Mouse (Mus musculus): ENCODE results near the gene Dnajc22. TPM values are rescaled to one million over a fixed set of nuclear protein-coding genes. Genes with fewer than 3 reads are reported as not detected.
A peak's percentile ranks its signal among the peaks of the same experiment; 100 is the strongest.

Gene Dnajc22
- polyA plus RNA-seq, 1 experiment from 2014 or later, result 14.4 TPM

DNA sequence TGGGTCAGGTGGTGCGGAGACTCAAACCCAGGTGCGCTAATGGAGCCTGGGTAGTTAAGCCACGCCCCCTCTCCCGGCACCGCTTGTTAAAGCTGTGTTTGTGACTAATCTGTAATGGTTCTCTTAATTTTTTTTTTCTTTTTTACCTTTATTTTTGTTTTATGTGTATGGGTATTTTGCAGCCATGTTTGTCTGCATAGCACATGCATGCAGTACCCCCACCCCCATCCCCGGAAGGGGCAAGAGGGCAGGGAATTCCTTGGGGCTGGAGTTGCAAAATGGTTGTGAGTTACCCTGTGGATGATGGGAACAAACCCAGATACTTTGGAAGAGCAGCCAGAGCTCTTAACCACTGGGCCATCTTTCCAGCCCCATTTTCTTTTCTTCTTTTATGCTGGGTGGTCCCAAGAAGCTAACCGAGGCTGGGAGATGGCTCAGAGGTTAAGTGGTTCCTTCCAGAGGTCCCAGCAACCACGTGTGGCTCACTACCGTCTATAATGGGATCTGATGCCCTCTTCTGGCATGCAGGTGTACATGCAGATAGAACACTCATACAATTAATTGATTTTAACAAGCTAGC is 20.5 kb downstream of the Dnajc22 start:
- no peaks in the 10 kb centered on the region for H3K27me3 ChIP-seq (ENCODE audit: control insufficient read depth, insufficient read depth, low read length)
- H3K4me1 ChIP-seq (replicated peaks; ENCODE audit: control insufficient read depth, insufficient read depth), result no peaks in the 10 kb centered on the region
- ATAC-seq (ENCODE audit: low FRiP score, low TSS enrichment) (peak; percentile 53), DNase-seq (ENCODE audit: low spot score) (peak; percentile 35)
- H3K9ac ChIP-seq (ENCODE audit: low read length), result no peak overlapping the region
- no peak for TF ChIP-seq EP300 (optimal IDR thresholded peaks at IDR 0.05)
- TF ChIP-seq CTCF (IDR thresholded peaks at IDR 0.05; ENCODE audit: low read depth), result peak; percentile 69
- WGBS, result 12% methylated on average over 9 of the region's 9 CpGs
- no peaks in the 10 kb centered on the region for H3K9me3 ChIP-seq (ENCODE audit: control insufficient read depth, low read length)
- H3K4me2 ChIP-seq (replicated peaks; ENCODE audit: low read depth), result peak overlapping the region; percentile 14; the same call in 1 of the 2 replicates
- H3K27ac ChIP-seq (replicated peaks), result no peak overlapping the region
- H3K36me3 ChIP-seq (ENCODE audit: control insufficient read depth, insufficient read depth, low read length), result no peaks in the 10 kb centered on the region
- no peak overlapping the region for H3K4me3 ChIP-seq (ENCODE audit: low read depth, low read length)

DNA sequence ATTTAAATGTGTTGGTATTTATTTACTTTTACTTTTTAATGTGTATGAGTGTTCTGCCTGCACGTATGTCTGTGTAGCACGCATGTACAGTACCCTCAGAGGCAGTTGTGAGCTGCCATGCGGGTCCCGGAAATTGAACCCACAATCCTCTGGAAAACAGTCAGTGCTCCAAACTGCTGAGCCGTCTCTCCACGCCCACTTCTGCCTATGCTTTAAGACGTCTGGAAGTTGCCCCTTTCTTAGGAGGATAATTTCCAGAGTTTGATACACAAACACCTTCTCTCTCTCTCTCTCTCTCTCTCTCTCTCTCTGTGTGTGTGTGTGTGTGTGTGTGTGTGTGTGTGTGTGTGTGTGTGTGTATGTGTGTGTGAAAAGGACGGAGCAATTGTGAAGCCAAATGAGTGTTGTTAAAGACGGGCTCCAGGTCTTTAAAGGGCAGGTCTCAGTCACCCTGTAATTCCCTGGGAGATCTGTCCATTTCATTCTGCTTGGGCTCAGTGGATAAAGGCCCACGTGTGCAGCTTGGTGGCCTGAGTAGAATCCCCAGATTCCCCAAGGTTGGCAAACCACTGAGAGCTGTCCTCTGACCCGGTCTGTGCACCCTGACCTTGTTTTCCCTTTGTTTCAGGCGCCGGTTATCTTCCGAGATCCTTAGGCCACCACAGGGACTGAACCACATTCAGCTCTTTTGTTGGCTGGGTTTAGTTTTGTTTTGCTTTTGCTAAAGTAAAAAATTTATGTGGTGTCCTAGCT is 21.5 kb downstream of the Dnajc22 start:
- no peak for DNase-seq (ENCODE audit: low spot score)
- ATAC-seq (ENCODE audit: low FRiP score, low TSS enrichment), result no peak
- Histone ChIP-seq H3K27ac (replicated peaks) (no peak overlapping the region), H3K9ac (ENCODE audit: low read length) (no peak overlapping the region), H3K4me3 (ENCODE audit: low read depth, low read length) (no peak overlapping the region), H3K4me2 (replicated peaks; ENCODE audit: low read depth) (no peak overlapping the region), H3K4me1 (replicated peaks; ENCODE audit: control insufficient read depth, insufficient read depth) (no peaks in the 10 kb centered on the region), H3K36me3 (ENCODE audit: control insufficient read depth, insufficient read depth, low read length) (no peaks in the 10 kb centered on the region), H3K9me3 (ENCODE audit: control insufficient read depth, low read length) (no peaks in the 10 kb centered on the region), H3K27me3 (ENCODE audit: control insufficient read depth, insufficient read depth, low read length) (no peaks in the 10 kb centered on the region)
- WGBS, result 42% methylated on average over 14 of the region's 14 CpGs
- TF ChIP-seq EP300 (optimal IDR thresholded peaks at IDR 0.05) (no peak), CTCF (IDR thresholded peaks at IDR 0.05; ENCODE audit: low read depth) (no peak)

DNA sequence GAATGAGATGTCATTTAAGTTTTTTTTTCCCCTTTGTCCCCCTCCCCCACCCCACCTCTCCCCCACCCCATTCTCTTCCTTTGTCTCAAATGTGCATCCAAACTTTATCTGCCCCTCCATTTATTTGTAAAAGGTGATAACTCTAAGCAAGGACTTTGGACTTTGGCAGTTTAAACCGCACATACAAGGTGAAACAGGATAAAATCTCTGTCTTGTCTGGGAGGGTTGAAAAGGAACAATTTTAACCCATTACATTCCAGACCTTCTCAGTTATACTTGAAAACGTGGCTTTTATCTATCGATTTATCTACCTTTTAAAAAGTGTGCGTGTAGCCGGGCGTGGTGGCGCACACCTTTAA is 22.1 kb downstream of the Dnajc22 start:
- H3K9me3 ChIP-seq (ENCODE audit: control insufficient read depth, low read length), result no peaks in the 10 kb centered on the region
- WGBS, result 74% methylated on average over 7 of the region's 7 CpGs
- DNase-seq (ENCODE audit: low spot score) (no peak), ATAC-seq (ENCODE audit: low FRiP score, low TSS enrichment) (no peak)
- no peaks in the 10 kb centered on the region for H3K4me1 ChIP-seq (replicated peaks; ENCODE audit: control insufficient read depth, insufficient read depth)
- H3K36me3 ChIP-seq (ENCODE audit: control insufficient read depth, insufficient read depth, low read length), result no peaks in the 10 kb centered on the region
- TF ChIP-seq CTCF (IDR thresholded peaks at IDR 0.05; ENCODE audit: low read depth), result no peak
- TF ChIP-seq EP300 (optimal IDR thresholded peaks at IDR 0.05), result no peak
- H3K27ac ChIP-seq (replicated peaks), result no peak overlapping the region
- no peak overlapping the region for H3K4me2 ChIP-seq (replicated peaks; ENCODE audit: low read depth)
- no peak overlapping the region for H3K9ac ChIP-seq (ENCODE audit: low read length)
- no peaks in the 10 kb centered on the region for H3K27me3 ChIP-seq (ENCODE audit: control insufficient read depth, insufficient read depth, low read length)
- no peak overlapping the region for H3K4me3 ChIP-seq (ENCODE audit: low read depth, low read length)

DNA sequence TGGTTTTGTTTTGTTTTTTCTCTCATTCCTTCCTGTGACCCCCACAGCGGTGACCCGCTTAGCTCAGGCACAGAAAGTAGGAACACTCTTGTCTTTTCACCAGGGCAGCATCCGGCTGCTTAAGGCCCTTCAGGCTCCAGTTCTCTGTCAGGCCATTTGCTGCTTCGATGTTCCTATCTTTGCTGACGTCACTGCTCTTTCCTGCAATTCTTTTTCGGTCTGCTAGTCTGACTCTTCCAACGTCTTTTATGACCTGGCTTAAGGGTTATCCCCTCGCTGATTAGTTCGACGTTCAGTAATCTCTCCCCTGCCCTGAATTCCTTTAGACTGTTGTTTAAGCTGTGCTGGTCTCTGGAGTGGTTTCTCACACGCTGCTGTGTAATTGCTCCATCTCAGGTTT is 23.6 kb downstream of the Dnajc22 start:
- H3K27me3 ChIP-seq (ENCODE audit: control insufficient read depth, insufficient read depth, low read length), result no peaks in the 10 kb centered on the region
- H3K4me1 ChIP-seq (replicated peaks; ENCODE audit: control insufficient read depth, insufficient read depth), result no peaks in the 10 kb centered on the region
- H3K4me3 ChIP-seq (ENCODE audit: low read depth, low read length), result no peak overlapping the region
- H3K9me3 ChIP-seq (ENCODE audit: control insufficient read depth, low read length), result no peaks in the 10 kb centered on the region
- DNase-seq (ENCODE audit: low spot score), result no peak
- TF ChIP-seq EP300 (optimal IDR thresholded peaks at IDR 0.05) (no peak), CTCF (IDR thresholded peaks at IDR 0.05; ENCODE audit: low read depth) (no peak)
- ATAC-seq (ENCODE audit: low FRiP score, low TSS enrichment), result no peak
- no peak overlapping the region for H3K9ac ChIP-seq (ENCODE audit: low read length)
- WGBS, result 45% methylated on average over 11 of the region's 11 CpGs
- no peak overlapping the region for H3K4me2 ChIP-seq (replicated peaks; ENCODE audit: low read depth)
- H3K36me3 ChIP-seq (ENCODE audit: control insufficient read depth, insufficient read depth, low read length), result no peaks in the 10 kb centered on the region
- H3K27ac ChIP-seq (replicated peaks), result no peak overlapping the region

DNA sequence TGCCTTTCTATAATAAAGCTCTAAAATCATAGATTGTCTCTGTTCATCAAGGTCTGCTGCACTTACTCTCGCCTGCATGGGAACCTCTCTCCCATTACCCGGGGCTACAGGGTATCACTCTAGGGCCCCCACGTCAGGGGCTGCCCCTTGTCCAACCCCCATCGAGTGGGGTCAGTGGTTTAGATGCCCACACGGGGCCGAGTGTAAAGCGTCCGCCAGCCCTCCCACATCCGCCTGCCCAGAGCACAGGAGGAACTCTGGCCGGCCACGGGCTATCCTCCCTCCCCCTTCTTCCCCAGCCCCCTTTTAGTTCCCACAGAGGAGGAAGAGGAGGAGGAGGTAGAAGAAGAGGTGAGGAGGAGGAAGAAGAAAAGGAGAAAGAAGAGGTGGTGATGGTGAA is 27.8 kb downstream of the Dnajc22 start:
- Histone ChIP-seq H3K27me3 (ENCODE audit: control insufficient read depth, insufficient read depth, low read length) (no peaks in the 10 kb centered on the region), H3K36me3 (ENCODE audit: control insufficient read depth, insufficient read depth, low read length) (no peaks in the 10 kb centered on the region), H3K9me3 (ENCODE audit: control insufficient read depth, low read length) (no peaks in the 10 kb centered on the region), H3K4me1 (replicated peaks; ENCODE audit: control insufficient read depth, insufficient read depth) (no peaks in the 10 kb centered on the region), H3K4me3 (ENCODE audit: low read depth, low read length) (no peak overlapping the region), H3K4me2 (replicated peaks; ENCODE audit: low read depth) (no peak overlapping the region), H3K27ac (replicated peaks) (no peak overlapping the region), H3K9ac (ENCODE audit: low read length) (no peak overlapping the region)
- ATAC-seq (ENCODE audit: low FRiP score, low TSS enrichment), result no peak
- WGBS, result 24% methylated on average over 11 of the region's 11 CpGs
- DNase-seq (ENCODE audit: low spot score), result no peak
- no peak for TF ChIP-seq EP300 (optimal IDR thresholded peaks at IDR 0.05)
- no peak for TF ChIP-seq CTCF (IDR thresholded peaks at IDR 0.05; ENCODE audit: low read depth)

DNA sequence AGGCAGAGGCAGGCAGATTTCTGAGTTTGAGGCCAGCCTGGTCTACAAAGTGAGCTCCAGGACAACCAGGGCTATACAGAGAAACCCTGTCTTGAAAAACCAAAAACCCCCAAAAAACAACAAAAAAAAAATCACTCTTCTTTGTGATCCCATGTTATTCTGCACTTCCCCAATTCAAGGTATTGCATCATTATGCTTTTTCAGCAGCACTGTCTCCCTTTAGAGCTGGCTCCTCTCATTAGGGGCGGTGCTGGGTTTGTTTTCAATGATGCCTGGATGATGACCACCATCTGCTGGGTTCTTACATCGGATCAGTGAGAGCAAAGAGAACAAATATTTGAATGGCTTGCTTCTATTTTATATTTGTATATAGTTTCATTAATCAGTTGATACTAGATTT is 29.7 kb downstream of the Dnajc22 start:
- WGBS, result 52% methylated on average over 2 of the region's 2 CpGs
- no peak for DNase-seq (ENCODE audit: low spot score)
- no peak overlapping the region for H3K27ac ChIP-seq (replicated peaks)
- H3K4me2 ChIP-seq (replicated peaks; ENCODE audit: low read depth), result no peak overlapping the region
- H3K9me3 ChIP-seq (ENCODE audit: control insufficient read depth, low read length), result no peaks in the 10 kb centered on the region
- H3K9ac ChIP-seq (ENCODE audit: low read length), result no peak overlapping the region
- no peak for ATAC-seq (ENCODE audit: low FRiP score, low TSS enrichment)
- no peaks in the 10 kb centered on the region for H3K27me3 ChIP-seq (ENCODE audit: control insufficient read depth, insufficient read depth, low read length)
- no peaks in the 10 kb centered on the region; the same call in 1 of the 2 replicates for H3K4me1 ChIP-seq (replicated peaks; ENCODE audit: control insufficient read depth, insufficient read depth)
- H3K36me3 ChIP-seq (ENCODE audit: control insufficient read depth, insufficient read depth, low read length), result no peaks in the 10 kb centered on the region
- no peak overlapping the region for H3K4me3 ChIP-seq (ENCODE audit: low read depth, low read length)
- TF ChIP-seq EP300 (optimal IDR thresholded peaks at IDR 0.05) (no peak), CTCF (IDR thresholded peaks at IDR 0.05; ENCODE audit: low read depth) (no peak)

Measured in stomach, postnatal 0 days (tissue).